Mouse (Mus musculus): Measurements from ENCODE around the gene A730015C16Rik.
A peak's percentile ranks its signal among the peaks of the same experiment; 100 is the strongest.

Gene A730015C16Rik

GRCm38 (mm10) chr4:108830698-108831097, 17.7 kb downstream of the A730015C16Rik start:
- DNase-seq (ENCODE audit: low read depth) = no peak

GRCm38 (mm10) chr4:108826643-108827042, 21.8 kb downstream of the A730015C16Rik start:
- DNase-seq (ENCODE audit: low read depth) = no peak

DNA sequence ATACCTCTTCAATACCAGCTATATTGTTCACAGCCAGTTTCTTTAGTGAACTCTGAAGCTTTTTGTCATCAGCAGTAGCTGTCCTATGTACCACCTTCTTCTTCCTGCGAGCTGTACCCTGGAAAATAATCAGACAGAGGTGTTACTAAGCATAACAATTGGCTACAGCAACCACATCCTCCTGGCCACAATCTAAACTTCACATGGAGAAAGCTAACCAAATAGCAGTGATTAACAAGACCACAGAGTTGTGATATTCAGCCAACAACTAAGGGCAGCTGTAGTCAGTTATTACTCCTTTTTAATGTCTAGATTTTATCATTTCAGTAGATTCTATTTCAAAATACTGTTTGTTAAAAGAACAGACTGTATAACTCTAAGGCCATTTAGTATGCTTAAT, 22.3 kb downstream of the A730015C16Rik start:
- no peak for DNase-seq (ENCODE audit: low read depth)

DNA sequence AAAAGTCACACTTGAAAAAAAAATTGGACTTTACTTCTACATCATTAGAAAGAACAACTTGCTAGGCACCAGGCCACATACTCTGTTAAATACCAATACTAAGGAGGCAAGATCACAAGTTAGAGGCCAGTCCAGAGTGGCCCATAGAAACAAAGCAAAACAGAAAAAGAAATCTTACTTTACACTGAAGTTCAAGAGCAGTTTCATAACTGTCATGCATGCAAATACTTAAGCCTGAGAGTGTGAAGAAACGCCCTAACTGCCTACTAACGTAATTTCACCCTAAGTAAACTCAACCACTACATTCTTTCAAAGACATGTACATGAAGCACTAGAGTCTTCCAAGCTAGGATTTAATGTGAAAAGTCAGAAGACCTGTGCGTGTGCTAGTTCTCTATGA, 22.7 kb downstream of the A730015C16Rik start:
- no peak for DNase-seq (ENCODE audit: low read depth)

DNA sequence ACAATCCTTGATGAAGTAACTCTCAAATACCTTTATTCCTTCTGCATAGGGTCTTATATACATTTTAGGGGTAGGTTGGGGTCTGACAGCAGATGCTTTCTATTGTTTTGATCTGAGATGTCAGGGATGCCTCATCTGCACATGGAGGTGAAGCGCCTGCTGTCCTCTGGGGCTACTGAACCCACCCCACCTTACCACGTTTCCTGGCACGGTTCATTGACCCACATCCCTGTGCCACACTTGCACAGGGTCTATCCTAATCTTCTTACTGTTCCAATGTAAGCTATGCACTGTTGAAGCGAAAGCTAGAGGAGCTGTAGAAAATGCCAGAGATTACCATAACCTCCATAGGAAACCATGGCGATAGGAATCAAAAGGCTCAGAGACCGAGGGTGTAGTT, 36.9 kb downstream of the A730015C16Rik start:
- no peak for DNase-seq (ENCODE audit: low read depth)

- DNase-seq (ENCODE audit: low read depth) = no peak
These were observed 37.3 kb downstream of the A730015C16Rik start for GRCm38 (mm10) chr4:108811142-108811541.

- DNase-seq (ENCODE audit: low read depth) = no peak
These were observed 44.9 kb downstream of the A730015C16Rik start for GRCm38 (mm10) chr4:108803535-108803934.

GRCm38 (mm10) chr4:108798083-108798830, 50.2 kb downstream of the A730015C16Rik start:
- DNase-seq (ENCODE audit: low read depth) = peak; percentile 54

All from c-Kit-positive CD71-positive TER-119-negative erythroid progenitor cells, embryonic 14.5 days (primary cell).